Mouse (Mus musculus) heart, adult 2 months (tissue): ENCODE results near the gene Samd14. TPM values are rescaled to one million over a fixed set of nuclear protein-coding genes. Genes with fewer than 3 reads are reported as not detected.

Experiments used
- DNase-seq, 2 experiments: peaks; one replicate each; pipeline ENCODE4 v3.0.0; 2021
- H3K27ac ChIP-seq: fragments of 200-600 bp; 2 replicates; pipeline ENCODE4 v1.8.1; 2022
- H3K27me3 ChIP-seq: fragments of 200-500 bp; 2 replicates; pipeline ENCODE4 v1.6.1; 2012; ENCODE audit warnings: mild to moderate bottlenecking, low read length, inconsistent platforms, mixed read lengths; ENCODE audit not compliant: control insufficient read depth, insufficient read depth
- H3K36me3 ChIP-seq: fragments of 200-500 bp; 2 replicates; pipeline ENCODE4 v1.6.1; 2012; ENCODE audit warnings: low read length, inconsistent platforms; ENCODE audit not compliant: control insufficient read depth, insufficient read depth
- H3K4me1 ChIP-seq: fragments of 200-500 bp; 2 replicates; pipeline ENCODE4 v1.6.1; 2011; ENCODE audit warnings: low read length; ENCODE audit not compliant: control insufficient read depth, insufficient read depth
- H3K4me3 ChIP-seq: fragments of 200-600 bp; 2 replicates; pipeline ENCODE4 v1.8.1; 2022
- H3K79me2 ChIP-seq: fragments of 200-500 bp; replicated peaks from 2 replicates; pipeline ENCODE4 v1.6.1; 2012; ENCODE audit warnings: mild to moderate bottlenecking, inconsistent platforms, low read length, moderate library complexity, mixed read lengths; ENCODE audit not compliant: control insufficient read depth, insufficient read depth
- H3K9ac ChIP-seq: fragments of 200-500 bp; 2 replicates; pipeline ENCODE4 v1.6.1; 2012; ENCODE audit warnings: low read depth, mild to moderate bottlenecking, control low read depth, inconsistent platforms, low read length, mixed read lengths
- CTCF ChIP-seq: fragments of 200-600 bp; IDR thresholded peaks from 2 replicates; pipeline ENCODE4 v1.8.1; 2022; ENCODE audit warnings: antibody characterized with exemption, mild to moderate bottlenecking, moderate library complexity
- EP300 ChIP-seq: fragments of 200-500 bp; IDR thresholded peaks from 2 replicates; pipeline ENCODE4 v1.6.1; 2011; ENCODE audit warnings: low read depth, low read length, control low read depth; ENCODE audit not compliant: insufficient read depth
- POLR2A ChIP-seq: fragments of 200-500 bp; IDR thresholded peaks from 2 replicates; pipeline ENCODE4 v1.6.1; 2011; ENCODE audit warnings: mild to moderate bottlenecking, low read depth, low read length, control low read depth; ENCODE audit not compliant: insufficient read depth
- WGBS: fragments of 180-500 bp; shearing (Covaris S2); methylation state at CpG from one replicate; pipeline ENCODE4 v1.1.7; 2018; 5-methylcytosine and 5-hydroxymethylcytosine counted together
- intact Hi-C: fragments of 180-260 bp; cut with DNase I; formaldehyde crosslinking; loops from one replicate; pipeline ENCODE4 v1.15.1; 2025
- polyA plus RNA-seq: library from polyadenylated mRNA; depleted of rRNA; stranded (reverse); fragments of >200 nt; gene quantifications from 2 replicates; pipeline ENCODE4 v1.2.3, GENCODE M21; 2012
- total RNA-seq, 2 experiments: library from RNA; stranded (reverse); gene quantifications; 2 replicates each; pipeline ENCODE4 v1.2.3; 2021

Gene Samd14
- total and polyA plus RNA-seq, 3 experiments, result 1.2 to 1.9 (median 1.7) TPM

- WGBS, result 50% methylated on average over 16 of the region's 16 CpGs
- peak overlapping the region; percentile 41 for H3K4me3 ChIP-seq
- H3K27ac ChIP-seq, result peak overlapping the region; percentile 95
- H3K9ac ChIP-seq, result peak overlapping the region; percentile 58
- peak in 1 of 2 experiments; percentile 20 for DNase-seq
- no peaks in the 10 kb centered on the region for H3K36me3 ChIP-seq
- H3K79me2 ChIP-seq, result no peaks in the 10 kb centered on the region
- TF ChIP-seq POLR2A (no peak), EP300 (no peak), CTCF (no peak)
- intact Hi-C loops, result no loop called here
- H3K4me1 ChIP-seq, result peaks cover 1% of the 10 kb centered on the region
- H3K27me3 ChIP-seq, result no peaks in the 10 kb centered on the region
Observed at GRCm38 (mm10) chr11:94971895-94972615, 37.6 kb upstream of the Samd14 start.

DNA sequence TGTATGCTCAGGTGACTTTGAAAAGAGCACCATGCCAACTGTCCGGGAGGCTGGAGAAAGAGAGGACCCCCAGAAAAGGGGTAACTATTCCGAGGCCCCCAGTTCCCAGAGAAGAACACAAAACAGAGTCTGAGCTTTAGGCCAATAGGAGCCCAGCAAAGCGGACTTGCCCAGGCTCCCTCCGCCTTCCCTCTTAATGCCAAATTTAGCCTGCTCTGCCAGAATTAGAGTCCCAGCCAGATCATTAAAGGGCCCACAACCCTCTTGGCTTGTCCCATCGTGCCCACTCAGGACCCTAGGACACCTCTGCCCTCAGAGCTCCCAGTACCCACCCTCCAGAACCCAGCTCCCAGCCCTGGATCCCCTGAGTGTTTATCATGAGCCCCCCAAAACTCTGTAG is 36.8 kb upstream of the Samd14 start:
- Histone ChIP-seq H3K36me3 (no peaks in the 10 kb centered on the region), H3K27me3 (no peaks in the 10 kb centered on the region), H3K79me2 (no peaks in the 10 kb centered on the region), H3K4me3 (peak overlapping the region; percentile 41), H3K4me1 (peaks cover 1% of the 10 kb centered on the region), H3K27ac (peak overlapping the region; percentile 95), H3K9ac (peak overlapping the region; percentile 68)
- no peak for TF ChIP-seq CTCF
- no peak for TF ChIP-seq POLR2A
- TF ChIP-seq EP300, result no peak
- intact Hi-C loops, result no loop called here
- peak in 1 of 2 experiments; percentile 34 for DNase-seq
- WGBS, result 44% methylated on average over 5 of the region's 5 CpGs

DNA sequence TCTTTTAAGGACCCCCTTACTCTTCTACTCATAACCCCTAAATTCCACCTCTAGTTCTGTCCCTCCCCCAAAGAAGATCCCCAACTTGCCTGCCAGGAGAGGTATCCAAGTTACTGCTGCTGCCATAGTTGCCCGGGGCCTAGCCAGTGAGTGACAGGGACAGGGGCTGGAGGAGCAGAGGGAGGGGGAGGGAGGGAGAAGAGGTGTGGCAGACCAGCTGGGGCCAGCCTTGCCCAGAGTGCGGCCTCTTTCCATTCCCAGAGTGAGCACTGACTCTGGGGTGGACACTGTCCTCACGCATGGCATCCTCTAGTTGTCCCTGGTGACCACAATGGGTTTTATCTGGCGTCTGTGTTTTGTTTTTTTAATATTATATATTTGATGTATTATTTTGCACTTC is 36.4 kb upstream of the Samd14 start:
- peak overlapping the region; percentile 41 for H3K4me3 ChIP-seq
- no peaks in the 10 kb centered on the region for H3K27me3 ChIP-seq
- 49% methylated on average over 4 of the region's 4 CpGs for WGBS
- peak overlapping the region; percentile 95 for H3K27ac ChIP-seq
- intact Hi-C loops, result no loop called here
- H3K79me2 ChIP-seq, result no peaks in the 10 kb centered on the region
- peak in 1 of 2 experiments; percentile 57 for DNase-seq
- no peaks in the 10 kb centered on the region for H3K36me3 ChIP-seq
- peak overlapping the region; percentile 68 for H3K9ac ChIP-seq
- peaks cover 1% of the 10 kb centered on the region for H3K4me1 ChIP-seq
- TF ChIP-seq POLR2A (peak; percentile 68), EP300 (0 out of 2 replicates have a peak, but pooled peaks have one; percentile 44), CTCF (no peak)

DNA sequence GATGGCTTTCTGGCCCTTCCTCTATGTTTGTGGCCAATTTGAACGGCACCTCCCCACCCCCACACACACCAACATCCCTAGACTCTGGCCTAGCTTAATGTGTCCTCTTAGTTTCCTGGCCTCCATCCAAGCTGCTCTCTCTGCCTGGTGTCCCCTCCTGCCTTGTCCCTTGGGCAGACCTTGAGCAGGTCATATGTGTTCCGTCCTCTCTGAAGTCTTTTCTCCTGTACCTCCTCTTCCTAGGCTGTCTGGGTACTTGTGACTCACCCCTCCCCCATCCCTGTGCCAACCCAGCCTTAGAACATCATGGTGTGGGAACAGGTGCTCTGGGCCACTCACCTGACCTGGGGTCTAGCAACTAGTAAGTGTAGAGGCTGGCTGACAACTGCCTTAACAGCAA is 34.7 kb upstream of the Samd14 start:
- Histone ChIP-seq H3K4me1 (peaks cover 1% of the 10 kb centered on the region), H3K4me3 (peak overlapping the region; percentile 45), H3K9ac (peak overlapping the region; percentile 47), H3K79me2 (no peaks in the 10 kb centered on the region), H3K27ac (peak overlapping the region; percentile 95), H3K27me3 (no peaks in the 10 kb centered on the region), H3K36me3 (no peaks in the 10 kb centered on the region)
- TF ChIP-seq EP300 (peak; percentile 91), CTCF (no peak), POLR2A (no peak)
- DNase-seq, result peak in 1 of 2 experiments; percentile 63
- intact Hi-C loops, result no loop called here
- WGBS, result 24% methylated on average over 2 of the region's 2 CpGs

DNA sequence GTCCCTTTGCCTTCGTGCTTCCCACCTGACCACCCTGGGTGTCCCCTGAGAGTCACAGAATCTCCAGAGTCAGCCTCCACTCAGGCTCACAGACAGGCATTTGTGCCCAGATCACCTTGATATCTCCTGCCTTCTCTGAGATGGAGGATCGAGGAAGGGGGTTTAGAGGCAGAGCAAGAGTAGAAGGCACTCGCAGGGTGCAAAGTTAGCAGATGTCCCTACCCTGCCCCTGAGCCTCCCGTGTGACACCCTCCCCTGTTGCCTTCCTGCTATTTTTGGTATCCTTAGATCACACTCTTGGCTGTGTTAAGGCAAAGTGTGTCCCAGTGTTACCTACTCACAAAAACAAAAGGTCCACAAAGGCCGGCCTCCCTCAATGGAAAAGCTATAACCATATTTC is 33.5 kb upstream of the Samd14 start, which contains the start of gene Sgca:
TSS of gene Sgca (minus strand) at position 129 of the 400 bp plus-strand sequence.
- H3K27ac ChIP-seq, result peak within 1 kb of the TSS; percentile 95
- intact Hi-C loops, result no loop called here

DNA sequence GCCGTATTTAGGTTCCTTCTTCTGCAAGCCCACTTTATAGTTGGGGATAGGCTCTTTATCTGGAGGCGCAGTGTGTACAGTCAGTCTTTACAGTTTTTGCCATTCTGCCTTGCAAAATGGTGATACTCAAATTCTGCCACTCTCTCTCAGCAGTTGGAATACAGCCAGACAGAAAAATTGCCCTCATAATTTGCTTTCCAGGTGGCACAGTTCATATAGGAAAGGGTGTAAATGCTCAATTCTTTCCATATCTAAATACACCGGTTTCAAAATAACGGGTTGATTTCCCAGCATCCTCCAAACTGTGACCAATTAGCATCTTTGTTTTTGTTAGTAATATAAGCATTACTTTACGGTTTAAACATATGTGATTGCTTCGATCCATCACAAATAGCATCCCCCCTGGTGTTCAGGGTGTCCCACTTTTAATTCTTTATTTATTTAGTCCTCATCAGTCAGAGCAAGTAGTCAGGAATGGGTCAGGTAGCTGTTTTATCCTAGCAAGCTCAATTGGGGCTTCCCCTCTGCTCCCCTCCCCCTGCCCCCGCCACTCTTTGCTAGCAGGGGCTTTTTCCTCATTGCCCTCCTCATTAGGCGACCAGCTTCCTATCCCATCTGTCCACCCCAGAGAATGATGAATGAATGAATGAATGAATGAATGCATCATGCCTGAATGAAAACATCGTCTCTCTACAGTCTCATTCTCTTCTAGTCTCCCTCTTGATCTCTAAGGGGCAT is 31.3 kb upstream of the Samd14 start:
- Histone ChIP-seq H3K36me3 (no peaks in the 10 kb centered on the region), H3K4me1 (peaks cover 1% of the 10 kb centered on the region; the same call in 1 of the 2 replicates), H3K4me3 (no peak overlapping the region), H3K27me3 (no peaks in the 10 kb centered on the region), H3K79me2 (no peaks in the 10 kb centered on the region), H3K9ac (no peak overlapping the region), H3K27ac (no peak overlapping the region; the same call in 1 of the 2 replicates)
- no peak for DNase-seq
- TF ChIP-seq CTCF (no peak), EP300 (no peak), POLR2A (no peak)
- intact Hi-C loops, result loop anchor here (2.0 kb wide), 2 partner anchors 56 to 64 kb away; no protein-coding TSS in a partner anchor
- 44% methylated on average over 9 of the region's 9 CpGs for WGBS

More for the DNA sequence above, 33.5 kb upstream of the Samd14 start, which contains the start of gene Sgca:
- H3K4me1 ChIP-seq, result peaks cover 1% of the 10 kb centered on the region; the same call in 1 of the 2 replicates
- DNase-seq, result peak; percentile 55 to 57
- WGBS, result 51% methylated on average over 5 of the region's 5 CpGs
- peak within 1 kb of the TSS; percentile 45 for H3K4me3 ChIP-seq
- H3K27me3 ChIP-seq, result no peaks in the 10 kb centered on the region
- H3K36me3 ChIP-seq, result no peaks in the 10 kb centered on the region
- peak; percentile 86 for TF ChIP-seq EP300
- TF ChIP-seq POLR2A, result peak; percentile 85
- no peak for TF ChIP-seq CTCF
- H3K79me2 ChIP-seq, result no peaks in the 10 kb centered on the region
- H3K9ac ChIP-seq, result peak within 1 kb of the TSS; percentile 47
